Mouse (Mus musculus) NIH3T3 (cell line): ENCODE data around the gene Acer3.
A peak's percentile ranks its signal among the peaks of the same experiment; 100 is the strongest.
"Not testable (repeated sequence)": the region's sequence is repeated elsewhere in the genome, so short reads cannot be mapped to it uniquely, and the experiment has no call there.

Experiments used
- DNase-seq: peaks from one replicate; pipeline ENCODE4 v3.0.0-alpha.2; 2012; ENCODE audit warnings: low read depth

The Acer3 gene

DNA sequence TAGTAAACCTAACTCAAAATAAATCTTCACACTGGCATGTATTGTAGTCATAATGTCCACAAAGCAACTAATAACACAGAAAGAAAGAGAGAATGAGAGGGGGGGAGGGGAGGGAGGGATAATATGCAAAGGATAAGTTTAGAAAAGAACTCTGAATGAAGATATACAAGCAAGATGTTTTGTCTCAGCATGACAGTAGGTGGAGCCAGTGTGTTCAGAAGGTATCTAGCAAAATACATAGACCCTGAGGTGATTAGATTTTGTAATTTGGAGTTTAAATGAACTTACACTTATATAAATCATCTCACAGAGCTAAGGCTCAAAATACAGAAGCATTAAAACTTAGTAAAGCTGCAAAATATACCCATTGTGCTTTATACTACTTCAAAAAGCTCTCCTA, 44.7 kb downstream of the Acer3 start:
- peak; percentile 42 for DNase-seq

DNA sequence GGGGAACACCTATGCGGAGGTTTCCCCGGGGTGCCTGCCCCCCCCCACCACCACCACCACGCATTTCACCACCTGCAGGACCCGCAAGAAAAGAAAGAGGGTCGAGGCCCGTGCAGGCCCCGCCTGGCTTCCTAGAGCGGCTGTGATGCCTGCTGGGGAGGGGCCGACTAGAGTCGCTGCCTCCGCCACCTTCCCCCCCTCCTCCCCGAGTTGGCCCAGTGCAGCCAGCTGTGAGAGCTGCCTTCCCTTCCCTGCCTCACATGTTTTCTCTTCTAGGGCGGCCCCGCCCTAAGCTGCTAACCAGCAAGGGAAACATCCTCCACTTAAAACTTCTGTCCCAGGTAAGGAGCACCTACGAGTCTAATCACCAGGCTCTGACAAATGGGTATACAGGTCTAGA, 52.8 kb downstream of the Acer3 start:
- DNase-seq = not testable (repeated sequence)

DNA sequence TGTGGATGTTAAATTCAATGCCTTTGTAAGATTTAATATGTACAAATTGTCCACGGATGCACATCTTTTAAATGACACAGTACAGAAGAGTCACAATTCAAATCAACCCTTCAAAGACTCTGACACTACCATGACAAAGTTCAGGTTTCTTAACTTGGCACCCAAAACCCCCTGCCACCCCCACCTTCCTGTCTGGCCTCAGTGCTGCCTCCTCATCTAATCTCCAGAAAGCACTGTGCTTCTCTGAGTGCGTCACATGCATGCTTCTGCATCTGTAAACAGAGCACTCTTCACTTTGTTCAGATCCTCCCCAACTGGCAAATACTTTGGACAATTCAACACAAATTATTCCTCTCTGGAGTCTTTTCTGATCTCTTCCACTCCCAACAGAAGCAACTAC, 68.5 kb downstream of the Acer3 start:
- no peak for DNase-seq

DNA sequence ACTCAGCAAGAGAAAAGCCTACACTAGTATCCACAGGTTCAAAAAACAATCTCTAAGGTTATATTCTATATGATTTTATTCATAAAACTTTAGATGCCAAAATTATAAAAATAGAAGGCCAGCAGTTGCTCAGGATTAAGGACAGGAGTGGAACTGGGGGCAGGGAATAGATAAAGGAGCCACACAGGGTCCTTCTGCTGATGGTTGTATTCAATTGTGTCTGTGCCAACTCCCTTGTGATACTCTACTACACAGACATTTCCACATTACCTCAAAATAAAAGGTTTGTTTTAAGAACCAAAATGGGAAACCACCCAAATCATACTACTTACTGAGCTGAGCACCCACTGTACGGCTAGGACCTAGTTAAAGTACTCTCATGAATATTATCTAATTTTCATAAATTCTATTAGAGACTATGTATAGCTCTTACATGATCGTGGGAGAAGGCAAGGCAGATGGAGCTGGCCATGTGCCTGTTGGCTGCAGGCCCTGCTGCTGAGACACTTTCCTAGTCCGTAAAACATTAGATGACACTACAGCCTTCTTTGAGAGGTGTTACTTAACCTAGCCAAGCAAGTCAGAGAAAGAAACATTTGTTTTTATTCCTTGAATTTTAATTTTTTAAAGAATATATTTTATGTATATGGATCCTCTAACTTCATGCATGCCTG, 84.2 kb downstream of the Acer3 start:
- no peak for DNase-seq

DNA sequence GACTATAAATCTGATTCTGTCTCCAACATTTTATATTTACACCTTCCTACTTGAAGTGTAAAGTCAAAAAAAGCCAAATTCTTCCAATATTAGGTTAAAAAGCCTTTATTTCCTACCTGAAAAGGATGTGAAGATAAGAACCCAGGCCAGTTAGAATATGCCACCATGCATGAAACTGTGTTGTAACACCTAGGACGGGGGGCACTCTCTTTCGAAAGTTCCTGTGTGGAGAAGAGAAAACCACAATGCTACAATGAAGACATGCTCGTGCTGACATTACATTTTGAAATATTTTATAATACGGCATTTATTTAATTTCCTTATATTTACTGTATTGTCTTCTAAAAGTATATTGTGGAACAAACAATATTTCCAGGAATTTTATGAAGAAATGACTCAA, 97.2 kb downstream of the Acer3 start:
- no peak for DNase-seq

DNA sequence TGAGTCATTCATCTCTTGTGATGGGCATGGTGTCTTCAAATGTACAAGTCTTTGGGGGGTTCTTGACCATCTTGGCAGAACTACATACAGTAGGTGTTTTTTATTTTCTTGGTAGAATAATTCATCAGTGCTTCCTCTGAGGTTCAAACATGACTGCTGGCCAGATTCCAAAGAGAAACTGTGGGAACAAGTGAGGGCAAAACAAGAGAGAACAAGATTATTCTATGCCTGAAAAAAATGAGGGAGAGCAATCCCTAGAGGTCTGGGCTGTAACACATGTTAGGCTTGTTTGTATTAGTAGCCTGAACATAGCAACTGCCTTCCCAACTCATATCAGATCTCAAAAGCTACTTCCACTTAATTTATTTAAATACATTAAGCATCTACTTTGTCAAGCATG, 104.3 kb downstream of the Acer3 start:
- DNase-seq = no peak

DNA sequence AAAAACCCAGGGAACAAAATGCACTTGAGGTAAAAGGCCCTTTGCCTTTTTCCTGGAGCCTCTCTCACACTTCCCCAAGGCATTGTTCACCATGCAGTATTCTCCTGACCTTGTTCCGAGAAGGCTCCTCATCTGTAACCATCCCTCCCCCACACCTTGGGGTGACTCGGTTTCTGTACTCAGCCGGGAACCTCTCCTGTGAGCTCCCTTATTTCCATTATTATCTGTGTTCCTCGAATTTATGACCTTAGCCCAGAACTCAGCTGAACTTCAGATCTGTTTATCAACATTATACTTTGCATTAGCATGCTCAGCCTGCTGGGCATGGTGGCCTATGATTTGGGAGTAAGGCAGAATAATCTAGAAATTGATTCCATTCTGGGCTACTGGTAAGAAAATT, 118.1 kb downstream of the Acer3 start:
- DNase-seq = no peak

DNA sequence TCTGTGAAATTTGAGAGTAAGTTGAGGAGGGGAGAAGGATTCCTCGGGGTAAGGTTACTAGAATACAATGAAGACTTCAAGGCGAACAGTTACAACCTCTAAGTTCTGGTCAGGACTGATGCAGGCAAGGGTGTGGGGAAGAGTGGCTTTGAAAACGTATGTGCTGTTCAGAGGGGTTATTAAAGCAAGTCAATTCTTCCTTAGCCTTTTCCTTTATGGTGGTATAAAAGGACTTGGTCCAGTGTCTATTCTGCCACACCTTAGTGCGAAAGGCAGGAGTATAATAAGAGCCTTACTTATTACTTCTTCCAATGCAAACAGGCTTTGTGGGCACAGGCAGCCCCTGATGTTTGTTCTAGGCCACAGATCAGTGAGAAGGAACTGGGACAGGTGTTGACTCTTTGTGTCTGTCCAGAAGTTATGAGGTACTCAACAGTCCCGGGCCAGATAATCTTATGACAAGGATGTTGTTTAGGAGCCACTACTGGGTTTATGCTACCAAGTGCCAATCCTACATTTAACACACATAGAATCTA, 119.4 kb downstream of the Acer3 start:
- DNase-seq = no peak

DNA sequence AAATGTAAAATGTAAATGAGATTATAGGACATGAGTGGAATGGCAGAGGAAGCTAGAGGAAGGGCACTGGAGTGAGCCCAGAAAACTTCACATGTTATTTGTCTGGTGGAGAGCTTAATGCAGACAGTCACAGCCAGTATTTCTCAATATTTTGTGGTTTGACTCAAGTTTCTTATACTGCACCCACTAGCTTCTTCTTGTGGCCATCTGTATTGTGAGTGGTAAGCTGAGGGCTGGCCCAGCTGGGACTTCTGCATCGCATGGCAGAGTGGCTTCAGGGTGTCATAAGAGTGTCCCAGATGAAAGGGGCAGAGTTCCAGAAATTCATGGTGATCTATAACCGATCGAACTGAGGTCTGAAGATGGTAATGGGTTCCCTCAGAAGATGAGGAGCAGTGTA, 120.6 kb downstream of the Acer3 start:
- peak; percentile 20 for DNase-seq

DNA sequence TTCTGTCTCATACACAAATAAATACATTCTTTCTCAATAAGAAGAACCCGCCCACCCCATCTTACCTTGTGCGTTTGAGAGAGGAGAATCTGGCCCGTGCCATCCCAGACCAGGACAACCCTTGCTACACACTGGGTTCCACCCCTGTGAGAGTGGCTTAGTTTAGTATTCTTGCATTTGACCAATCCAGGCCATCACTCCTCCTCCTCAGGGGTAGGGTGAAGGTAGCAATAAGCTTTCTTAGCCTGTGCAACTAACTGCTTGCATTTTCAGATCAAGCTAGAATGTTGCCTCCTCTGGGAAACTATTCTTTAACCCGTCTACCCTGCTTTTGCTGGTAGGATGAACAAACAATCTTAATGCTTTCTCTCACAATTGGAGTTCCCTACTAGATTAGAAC, 121.6 kb downstream of the Acer3 start, which contains the start of gene B3gnt6:
Gene B3gnt6, minus strand, starts transcription at position 101 of the 400 bp plus-strand sequence.
- DNase-seq = no peak

DNA sequence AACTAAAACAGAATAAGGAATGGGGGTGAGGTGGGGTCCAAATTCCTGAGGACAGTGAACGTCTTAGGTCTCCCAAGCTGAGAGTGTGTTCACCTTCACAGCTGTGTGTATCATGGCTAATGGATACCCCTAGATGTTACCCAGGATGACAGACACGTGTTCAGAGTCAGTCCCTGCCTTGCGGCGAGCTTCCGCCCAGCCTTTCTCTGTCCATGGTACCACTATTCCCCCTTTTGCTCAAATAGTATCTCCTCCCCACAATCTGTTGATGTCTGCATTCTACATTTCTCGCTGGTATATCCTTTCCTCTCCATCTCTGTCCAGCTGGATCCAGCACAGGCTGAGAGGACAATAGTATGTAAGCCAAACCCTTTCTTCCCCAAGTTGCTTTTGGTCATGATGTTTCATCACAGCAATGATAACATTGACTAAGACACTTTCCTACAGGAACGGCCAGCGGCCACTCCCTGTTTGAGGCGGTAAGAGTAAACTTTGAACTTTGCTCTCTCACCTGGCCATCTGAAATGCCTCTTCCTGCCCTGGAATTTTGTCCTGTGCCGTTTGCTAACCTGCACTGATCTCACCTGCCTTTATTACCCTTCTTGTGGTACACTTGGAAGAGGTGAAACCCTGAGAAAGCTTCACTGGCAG, 125.7 kb downstream of the Acer3 start:
- DNase-seq = peak; percentile 29

DNA sequence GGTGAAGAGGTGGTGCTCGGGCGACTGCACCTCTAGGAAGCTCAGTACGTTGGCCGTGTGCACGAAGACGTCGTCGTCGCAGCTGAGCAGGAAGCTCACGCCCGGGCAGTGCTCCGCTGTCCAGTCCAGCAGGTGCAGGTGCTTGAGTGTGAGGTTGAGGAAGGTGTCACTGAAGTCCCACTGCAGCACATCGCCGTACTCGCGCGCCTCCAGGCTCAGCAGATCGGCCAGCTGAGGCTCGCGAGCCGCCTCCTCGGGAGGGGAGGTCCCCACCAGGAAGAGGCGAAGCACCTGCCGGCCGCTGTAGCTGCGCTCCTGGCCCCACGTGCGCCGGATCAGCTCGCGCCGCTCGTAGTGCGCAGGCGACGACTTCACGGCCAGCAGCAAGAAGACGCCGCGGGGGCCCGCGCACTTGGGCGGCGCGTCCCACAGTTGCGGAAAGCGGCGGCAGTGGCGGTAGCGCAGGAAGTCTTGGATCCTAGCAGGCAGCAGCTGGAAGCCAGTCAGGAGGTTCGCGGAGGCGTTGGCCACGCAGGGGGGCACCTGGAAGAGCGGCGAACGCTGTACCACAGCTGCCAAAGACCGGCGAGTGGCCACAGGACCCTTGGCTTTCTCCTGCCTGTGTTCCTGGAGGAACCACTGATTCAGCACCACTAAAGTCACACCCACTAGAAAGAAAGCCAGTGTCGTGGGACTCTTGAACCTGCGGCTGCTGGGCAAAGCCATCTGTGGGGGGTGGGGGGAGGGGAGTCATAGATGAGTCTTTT, 126.8 kb downstream of the Acer3 start:
- DNase-seq = no peak

DNA sequence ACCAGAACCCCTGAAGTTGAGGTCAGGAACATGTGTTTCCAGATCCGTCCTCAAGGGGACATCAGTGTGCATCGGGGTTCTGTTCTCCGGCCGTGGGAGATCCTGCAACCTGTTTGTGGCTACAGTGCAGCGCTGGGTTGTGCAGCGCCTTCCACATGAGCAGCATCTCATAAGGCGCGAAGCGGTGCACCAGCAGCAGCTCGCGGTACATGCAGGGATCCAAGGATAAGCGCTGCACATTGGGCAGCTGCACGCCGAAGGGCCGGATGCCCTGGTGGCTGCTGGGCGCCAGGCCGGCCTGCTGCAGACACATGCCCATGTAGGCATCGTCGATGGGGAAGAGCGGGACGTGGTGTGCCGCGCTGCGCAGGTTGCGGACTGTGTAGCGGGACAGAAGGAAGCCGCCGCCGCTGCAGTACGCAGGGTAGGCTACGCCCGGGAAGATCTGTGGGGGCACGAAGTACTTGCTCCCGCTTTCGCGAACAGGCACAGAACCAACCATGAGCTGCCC, 127.4 kb downstream of the Acer3 start:
- no peak for DNase-seq

DNA sequence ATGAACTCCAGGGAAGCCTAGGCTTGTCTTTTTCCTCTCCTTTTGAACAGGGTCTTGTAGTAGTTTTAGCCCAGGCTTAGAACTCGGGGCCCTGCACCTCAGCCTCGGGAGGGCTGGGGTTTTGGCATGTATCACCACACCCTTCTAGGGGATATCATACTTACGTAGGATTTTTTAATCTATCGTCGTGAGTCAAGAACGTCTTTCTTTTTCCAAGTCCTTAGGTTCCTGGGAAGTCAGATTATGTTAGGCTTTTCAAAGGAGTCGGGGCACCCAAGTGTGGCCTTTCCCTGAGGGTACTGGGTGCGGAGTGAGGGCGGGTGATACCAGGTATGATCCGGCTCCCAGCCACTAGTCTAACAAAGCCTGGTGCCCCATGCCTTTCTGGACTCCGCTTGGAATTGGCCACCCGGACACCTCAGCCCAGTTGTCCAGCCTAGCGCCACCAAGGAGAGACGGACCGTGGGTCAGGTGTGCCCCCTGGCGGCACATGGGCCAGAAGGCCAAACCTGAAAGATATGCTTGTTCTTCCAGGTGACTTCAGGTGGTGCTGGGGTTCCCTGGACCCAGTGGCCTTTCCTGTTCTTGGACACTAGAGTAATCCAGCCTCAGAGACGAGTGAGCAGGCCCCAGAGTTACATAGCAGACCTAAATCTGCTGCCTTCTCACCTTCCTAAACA, 129.3 kb downstream of the Acer3 start:
- DNase-seq = peak; percentile 36

DNA sequence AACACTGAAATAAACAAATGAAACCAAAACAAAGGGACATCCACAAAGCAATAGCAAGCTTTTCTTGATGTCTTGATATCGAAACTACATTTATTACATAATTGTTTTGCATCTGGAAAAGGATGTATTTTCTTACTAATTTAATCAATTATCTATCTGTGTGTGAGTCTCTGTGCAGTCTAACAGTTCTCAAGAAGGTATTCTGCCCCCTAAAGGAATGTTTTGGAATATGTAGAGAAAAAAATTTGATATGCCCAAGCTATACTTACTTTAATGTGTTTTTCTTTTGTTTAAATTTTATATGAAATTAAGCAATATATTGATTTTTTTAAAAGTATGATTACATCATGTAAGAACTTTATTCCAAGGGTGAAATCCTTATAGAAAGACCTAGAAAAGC, 130.4 kb downstream of the Acer3 start:
- DNase-seq = peak; percentile 22

DNA sequence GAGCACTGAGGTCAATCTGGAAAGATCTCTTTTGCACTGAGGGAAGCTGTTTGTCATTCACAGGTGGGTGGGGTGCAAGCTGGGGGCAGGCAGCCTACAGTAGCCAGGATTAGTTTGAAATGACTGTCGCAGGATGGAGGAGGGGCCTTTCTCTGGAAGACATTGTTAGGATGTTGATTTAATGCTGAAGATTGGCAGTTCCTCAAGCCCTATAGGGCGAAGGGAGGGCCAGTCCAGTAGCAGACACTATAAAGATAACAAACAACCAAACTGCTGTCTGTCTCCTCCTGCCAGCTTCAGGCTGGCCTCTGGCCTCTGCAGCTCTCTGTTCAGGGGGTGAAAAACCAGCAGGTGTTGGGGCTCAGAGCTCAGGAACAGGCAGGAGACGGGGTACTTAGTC, 131.3 kb downstream of the Acer3 start:
- DNase-seq = no peak

DNA sequence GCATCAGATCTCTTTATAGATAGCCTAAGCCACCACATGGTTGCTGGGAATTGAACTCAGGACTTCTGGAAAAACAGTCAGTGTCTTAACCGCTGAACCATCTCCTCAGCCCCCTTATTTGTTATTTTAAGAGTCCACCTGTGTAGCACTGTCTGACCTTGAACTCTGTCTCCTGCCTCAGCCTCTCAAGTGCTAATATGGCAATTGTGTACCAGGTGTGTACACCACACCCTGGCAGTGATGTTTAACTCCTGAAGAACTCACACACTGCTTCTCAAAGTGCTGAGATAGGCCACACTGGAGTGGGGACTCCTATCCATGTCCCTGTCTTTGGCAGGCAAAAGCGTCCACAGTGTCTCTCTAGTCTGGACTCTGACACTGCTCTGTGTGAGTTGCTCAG, 132.3 kb downstream of the Acer3 start:
- DNase-seq = no peak

DNA sequence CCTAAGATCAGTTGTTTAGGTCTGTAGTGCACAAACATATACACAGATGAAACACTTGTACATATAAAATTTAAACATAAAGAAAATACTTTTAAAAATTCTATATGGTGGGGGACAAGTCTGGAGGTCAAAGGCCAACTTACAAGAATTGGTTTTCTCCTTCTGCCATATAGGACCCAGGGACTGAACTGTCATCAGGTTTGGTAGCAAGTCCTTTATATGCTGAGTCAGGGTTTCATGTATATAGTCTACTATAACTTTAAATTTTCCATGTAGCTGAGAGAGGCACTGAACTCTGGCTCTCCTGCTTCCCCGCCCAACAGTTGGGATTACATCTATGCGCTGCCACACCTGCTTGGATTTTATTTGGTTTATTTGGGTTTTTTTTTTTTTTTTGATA, 132.8 kb downstream of the Acer3 start:
- DNase-seq = no peak

DNA sequence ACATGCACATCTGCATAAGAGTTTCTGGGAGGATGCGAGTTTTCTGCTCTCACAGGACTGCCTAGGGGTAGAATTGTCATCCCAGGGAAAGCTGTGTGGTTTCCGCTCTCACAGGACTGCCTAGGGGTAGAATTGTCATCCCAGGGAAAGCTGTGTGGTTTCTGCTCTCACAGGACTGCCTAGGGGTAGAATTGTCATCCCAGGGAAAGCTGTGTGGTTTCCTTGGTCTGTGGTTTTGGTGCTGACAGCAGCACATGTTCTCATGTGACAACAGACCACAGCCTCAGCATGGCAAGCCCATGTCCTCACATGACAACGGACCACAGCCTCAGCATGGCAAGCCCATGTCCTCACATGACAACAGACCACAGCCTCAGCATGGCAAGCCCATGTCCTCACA, 133.7 kb downstream of the Acer3 start:
- not testable (repeated sequence) for DNase-seq

DNA sequence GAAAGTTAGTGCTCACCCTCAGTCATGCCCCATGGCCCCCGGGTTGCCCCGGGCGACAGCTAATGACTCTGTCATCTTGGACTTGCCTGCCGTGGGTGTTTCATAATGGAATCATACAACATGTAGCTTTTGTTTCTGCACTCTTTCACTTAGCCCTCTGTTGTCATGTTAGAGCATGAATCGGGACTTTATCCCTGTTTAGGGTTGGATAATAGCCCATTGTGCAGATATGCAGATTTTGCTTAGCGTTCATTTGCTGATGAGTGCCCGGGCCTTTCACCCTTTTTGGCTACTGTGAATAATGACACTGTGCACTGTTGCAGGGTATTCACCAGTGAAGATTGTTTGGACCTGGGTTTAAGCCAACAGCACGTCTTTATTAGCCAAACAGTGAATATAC, 134.4 kb downstream of the Acer3 start:
- DNase-seq = peak; percentile 23

DNA sequence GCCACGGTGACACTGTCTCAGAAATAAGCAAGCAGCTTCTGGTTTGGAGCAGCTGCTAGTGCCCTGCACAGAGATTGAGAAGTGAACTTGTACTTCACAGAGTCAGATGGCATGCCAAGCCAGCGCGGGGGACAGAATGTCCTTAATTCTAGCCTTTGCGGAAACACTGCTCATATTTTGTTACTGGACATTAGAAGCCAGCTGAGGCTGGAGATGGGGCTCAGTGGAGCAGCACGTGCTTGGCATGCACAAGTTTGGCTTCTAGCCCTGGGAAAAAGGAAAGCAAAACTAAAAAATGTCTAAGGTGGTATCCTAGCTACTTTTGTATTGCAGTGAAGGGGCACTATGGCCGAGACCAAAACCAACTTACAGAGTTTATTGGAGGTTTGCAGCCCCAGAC, 135.7 kb downstream of the Acer3 start:
- DNase-seq = peak; percentile 38

DNA sequence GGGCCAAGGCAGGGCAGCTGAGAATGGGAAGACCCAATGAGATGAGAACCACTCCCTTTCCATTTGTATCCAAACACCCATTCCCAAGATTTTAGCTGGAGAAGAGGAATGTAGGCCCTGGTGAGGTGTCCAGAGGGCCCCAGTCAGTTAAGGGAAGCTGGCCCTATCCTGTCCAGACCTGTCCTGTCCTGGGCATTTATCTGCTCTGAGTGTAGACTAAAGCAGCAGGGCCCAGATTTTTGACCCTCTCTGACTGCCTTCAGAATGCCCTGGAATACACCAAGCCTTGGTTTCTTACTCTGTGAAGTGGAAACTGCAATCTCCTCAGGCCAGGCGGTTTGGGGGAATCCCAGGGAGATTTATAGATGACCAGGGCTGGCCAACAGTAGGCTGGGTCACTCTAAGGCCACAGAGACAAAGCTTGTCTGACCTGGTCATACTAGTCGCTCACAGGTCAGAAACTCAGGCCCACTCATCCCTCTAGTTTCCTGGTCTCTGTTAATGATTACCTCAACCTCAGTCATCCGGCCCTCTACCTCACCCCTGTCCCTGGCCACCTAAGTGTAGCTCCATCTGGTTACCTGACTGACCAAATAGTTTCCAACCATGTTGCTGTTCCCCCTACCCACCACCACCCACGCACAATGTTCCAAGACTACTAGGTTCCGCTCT, 142.3 kb downstream of the Acer3 start:
- no peak for DNase-seq
